Comparison of ENCODE assay signal across 28 mouse cellular contexts in the genomic region with DNA sequence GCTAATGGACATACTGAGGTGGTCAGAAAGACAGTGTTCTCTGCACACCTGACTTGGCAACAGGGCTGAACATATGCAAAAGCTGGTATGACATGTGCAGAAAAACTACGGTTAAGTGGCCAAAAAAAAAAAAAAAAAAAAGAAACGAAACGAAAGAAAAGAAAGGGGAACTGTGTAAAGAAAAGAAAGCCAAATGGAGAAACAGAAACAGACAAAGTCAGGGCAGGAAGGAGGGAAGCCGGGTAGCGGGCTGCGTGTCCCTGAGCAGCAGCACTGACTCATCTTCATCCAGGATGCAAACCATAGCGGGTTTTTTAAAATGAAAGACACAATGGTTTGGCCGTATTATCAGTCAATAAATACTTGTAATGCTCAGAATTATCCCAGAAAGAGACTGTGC. TPM values are rescaled to one million over a fixed set of nuclear protein-coding genes. Genes with fewer than 3 reads are reported as not detected.
DNase-seq lines count a peak whose midpoint lies in the region; ATAC-seq and TF ChIP-seq lines count a peak whose summit lies in the region.
"Had no signal": no experiment of that assay in that cellular context is flagged by ENCODE, and none has a peak within 500 bp of the region (broad histone marks: within the 10 kb centered on the region; RNA-seq: fewer than 3 reads in every experiment).

No protein-coding gene starts in this region.

- H3K27ac ChIP-seq in layer of hippocampus, adult 2 months, result peak overlapping the region; percentile 43; the same call in 1 of the 2 replicates
- H3K27ac ChIP-seq in intestine, embryonic 15.5 days, result no peak overlapping the region
- no peak overlapping the region for H3K27ac ChIP-seq in cerebellum, adult 2 months (ENCODE audit: insufficient read depth, low read length)
- H3K27ac ChIP-seq: embryonic facial prominence, embryonic 12.5 days; embryonic facial prominence, embryonic 15.5 days; forebrain, embryonic 12.5 days; heart, adult 2 months; heart, embryonic 10.5 days; heart, embryonic 13.5 days; hindbrain, embryonic 14.5 days; hindbrain, postnatal 0 days had no signal

- no peaks in the 10 kb centered on the region for H3K4me1 ChIP-seq in intestine, embryonic 15.5 days (replicated peaks)
- no peaks in the 10 kb centered on the region; the same call in 1 of the 2 replicates for H3K4me1 ChIP-seq in cerebellum, adult 2 months (ENCODE audit: control insufficient read depth, insufficient read depth, low read length)
- H3K4me1 ChIP-seq: embryonic facial prominence, embryonic 12.5 days; embryonic facial prominence, embryonic 15.5 days; forebrain, embryonic 12.5 days; heart, embryonic 10.5 days; heart, embryonic 13.5 days had no signal

- peak; percentile 95 for ATAC-seq in granulocyte monocyte progenitor cell, adult 5-6 weeks (replicated peaks; ENCODE audit: poor library complexity, severe bottlenecking)
- ATAC-seq in megakaryocyte progenitor cell, adult 5-6 weeks (replicated peaks; ENCODE audit: poor library complexity), result peak; percentile 75
- ATAC-seq in intestine, embryonic 15.5 days, result no peak
- ATAC-seq: forebrain, embryonic 16.5 days; hindbrain, postnatal 0 days; inflammation-experienced regulatory T-cells, adult 6 months; intestine, postnatal 0 days; Patski had no signal

- no peak for TF ChIP-seq CTCF in layer of hippocampus, adult 2 months (conservative IDR thresholded peaks at IDR 0.05)
- TF ChIP-seq CTCF in cerebellum, adult 2 months (IDR thresholded peaks at IDR 0.05; ENCODE audit: borderline replicate concordance, insufficient read depth, low read depth, low read length), result no peak

- intact Hi-C loops in left cerebral cortex, postnatal 10 days (cut with DNase I), result no loop called here

- DNase-seq in layer of hippocampus, adult 2 months (ENCODE audit: low spot score in 2 of 2), result no peak
- DNase-seq in layer of hippocampus, adult 9-11 months, result no peak
- peak; percentile 33 to 49 for DNase-seq in B cell, adult 2 months
- DNase-seq in left cerebral cortex, postnatal 10 days (ENCODE audit: extremely low spot score in 1 of 2, low spot score in 2 of 2), result no peak
- DNase-seq in cerebellum, adult 2 months, result no peak
- DNase-seq: adrenal gland, postnatal 10 days; cerebellum, adult 11-12 months; cerebellum, adult 9-10 months; cerebellum, postnatal 14 days; gastrocnemius, postnatal 25 days; heart, adult 2 months; heart, postnatal 14 days; heart, postnatal 4 days had no signal

- H3K4me2 ChIP-seq in intestine, embryonic 15.5 days (replicated peaks), result no peak overlapping the region
- H3K4me2 ChIP-seq: embryonic facial prominence, embryonic 12.5 days; embryonic facial prominence, embryonic 15.5 days; forebrain, embryonic 12.5 days; heart, embryonic 13.5 days; hindbrain, embryonic 14.5 days had no signal

- H3K9me3 ChIP-seq in intestine, embryonic 15.5 days, result no peaks in the 10 kb centered on the region
- H3K9me3 ChIP-seq: embryonic facial prominence, embryonic 12.5 days; embryonic facial prominence, embryonic 15.5 days; forebrain, embryonic 12.5 days; G1E; heart, embryonic 10.5 days; heart, embryonic 13.5 days had no signal

- no peaks in the 10 kb centered on the region for H3K27me3 ChIP-seq in intestine, embryonic 15.5 days (replicated peaks)
- H3K27me3 ChIP-seq in cerebellum, adult 2 months (ENCODE audit: control insufficient read depth, insufficient read depth, low read length), result no peaks in the 10 kb centered on the region; the same call in 1 of the 2 replicates
- H3K27me3 ChIP-seq: embryonic facial prominence, embryonic 12.5 days; embryonic facial prominence, embryonic 15.5 days; forebrain, embryonic 12.5 days; heart, embryonic 13.5 days; Patski had no signal

- H3K4me3 ChIP-seq in layer of hippocampus, adult 2 months, result no peak overlapping the region
- H3K4me3 ChIP-seq in intestine, embryonic 15.5 days (replicated peaks), result no peak overlapping the region
- H3K4me3 ChIP-seq in cerebellum, adult 2 months (replicated peaks; ENCODE audit: insufficient read depth, low read depth, low read length), result no peak overlapping the region
- H3K4me3 ChIP-seq: embryonic facial prominence, embryonic 12.5 days; embryonic facial prominence, embryonic 15.5 days; forebrain, embryonic 12.5 days; heart, adult 2 months; heart, embryonic 10.5 days; heart, embryonic 13.5 days had no signal

- WGBS in intestine, embryonic 15.5 days, result 90% methylated on average over 8 of the region's 8 CpGs
- 93% methylated on average over 8 of the region's 8 CpGs for WGBS in cerebellum, adult 2 months

- H3K36me3 ChIP-seq in intestine, embryonic 15.5 days, result peaks cover 46% of the 10 kb centered on the region

- no peak for TF ChIP-seq POLR2A in cerebellum, adult 2 months (IDR thresholded peaks at IDR 0.05; ENCODE audit: borderline replicate concordance, insufficient read depth, low read length)

- H3K9ac ChIP-seq in intestine, embryonic 15.5 days, result no peak overlapping the region
- H3K9ac ChIP-seq: embryonic facial prominence, embryonic 12.5 days; embryonic facial prominence, embryonic 15.5 days; forebrain, embryonic 12.5 days; heart, embryonic 13.5 days; hindbrain, embryonic 14.5 days had no signal

RNA-seq across cellular contexts. Expression of gene Ddx51, which starts 28.8 kb away (rescaled TPM):
- 10 to 100 TPM; 31.2 to 35.0 TPM for total RNA-seq in layer of hippocampus, adult 2 months (2021)
- 12.0 and 68.1 TPM in 2 replicates for total RNA-seq in granulocyte monocyte progenitor cell, adult 5-6 weeks (2014; fragmentation: Nextera tagmentation)
- 9.7 and 9.9 TPM in 2 replicates for total RNA-seq in granulocyte monocyte progenitor cell, adult 5-6 weeks (2017)
- total RNA-seq in megakaryocyte progenitor cell, adult 5-6 weeks (2015), result 15.9 and 19.0 TPM in 2 replicates
- total RNA-seq in megakaryocyte progenitor cell, adult 5-6 weeks (2017), result 8.3 and 9.5 TPM in 2 replicates
- polyA plus RNA-seq in intestine, embryonic 15.5 days (2015; fragmentation: Nextera tagmentation; extraction: Ambion mirVana), result 23.2 and 26.9 TPM in 2 replicates
- total RNA-seq in left cerebral cortex, postnatal 10 days (2021), result 10 to 100 TPM; 27.3 to 27.6 TPM
- 20.8 and 25.2 TPM in 2 replicates for polyA plus RNA-seq in cerebellum, adult 2 months (2012; rRNA removed)

RNA-seq across cellular contexts. Expression of gene Noc4l, which starts 28.8 kb away (rescaled TPM):
- total RNA-seq in layer of hippocampus, adult 2 months (2021), result 10 to 100 TPM; 23.4 to 23.8 TPM
- total RNA-seq in granulocyte monocyte progenitor cell, adult 5-6 weeks (2014; fragmentation: Nextera tagmentation), result 43.4 and 59.0 TPM in 2 replicates
- 32.9 and 78.6 TPM in 2 replicates for total RNA-seq in granulocyte monocyte progenitor cell, adult 5-6 weeks (2017)
- 33.4 and 34.3 TPM in 2 replicates for total RNA-seq in megakaryocyte progenitor cell, adult 5-6 weeks (2015)
- total RNA-seq in megakaryocyte progenitor cell, adult 5-6 weeks (2017), result 39.2 and 39.3 TPM in 2 replicates
- polyA plus RNA-seq in intestine, embryonic 15.5 days (2015; fragmentation: Nextera tagmentation; extraction: Ambion mirVana), result 57.0 and 57.3 TPM in 2 replicates
- total RNA-seq in left cerebral cortex, postnatal 10 days (2021), result 10 to 100 TPM; 30.9 to 32.7 TPM
- 37.3 and 38.3 TPM in 2 replicates for polyA plus RNA-seq in cerebellum, adult 2 months (2012; rRNA removed)

Comparison
In these comparisons a context has a peak if more than half of its experiments do, and no peak if none do; other contexts are left out.
1. DNase-seq: peak in B cell, adult 2 months (2 of 2); none in layer of hippocampus, adult 2 months (0 of 2), layer of hippocampus, adult 9-11 months (single experiment), left cerebral cortex, postnatal 10 days (0 of 2) and cerebellum, adult 2 months (0 of 2).